In genomic region chr12:54205195-54205594, GRCm38 (mm10) we compare ENCODE assay signal across 9 mouse cellular contexts. TPM values are rescaled to one million over a fixed set of nuclear protein-coding genes. Genes with fewer than 3 reads are reported as not detected.
DNase-seq lines count a peak whose midpoint lies in the region; ATAC-seq lines count a peak whose summit lies in the region.
"Had no signal": no experiment of that assay in that cellular context is flagged by ENCODE, and none has a peak within 500 bp of the region (broad histone marks: within the 10 kb centered on the region; RNA-seq: fewer than 3 reads in every experiment).

No protein-coding gene starts in this region.

- H3K9ac ChIP-seq in intestine, embryonic 16.5 days (ENCODE audit: low read depth, low read length): no peak overlapping the region
- H3K9ac ChIP-seq: embryonic facial prominence, embryonic 13.5 days; limb, embryonic 15.5 days had no signal

- peaks cover 13% of the 10 kb centered on the region for H3K4me1 ChIP-seq in intestine, embryonic 16.5 days (ENCODE audit: control insufficient read depth, insufficient read depth, low read length)

- DNase-seq in 416B (ENCODE audit: low read depth): peak; percentile 91
- peak; percentile 39 for DNase-seq in CD4-positive helper T cell, adult 2 months (ENCODE audit: low read depth, low spot score)
- peak; percentile 76 for DNase-seq in embryo, embryonic 10.5 days (ENCODE audit: low spot score)
- DNase-seq in lung, postnatal 25 days (ENCODE audit: low spot score): peak; percentile 22
- DNase-seq in thymus, postnatal 0 days (ENCODE audit: low spot score): peak; percentile 62
- DNase-seq in layer of hippocampus, adult 8-10 months (ENCODE audit: low spot score in 2 of 2): no peak

- ATAC-seq in intestine, embryonic 16.5 days: peak; percentile 39

- H3K9me3 ChIP-seq in intestine, embryonic 16.5 days (ENCODE audit: control insufficient read depth, low read length): no peaks in the 10 kb centered on the region
- H3K9me3 ChIP-seq: embryonic facial prominence, embryonic 13.5 days; limb, embryonic 15.5 days had no signal

- no peaks in the 10 kb centered on the region for H3K27me3 ChIP-seq in intestine, embryonic 16.5 days (replicated peaks; ENCODE audit: control insufficient read depth, insufficient read depth, low read length)

- 13% methylated on average over 1 of the region's 1 CpGs for WGBS in intestine, embryonic 16.5 days

- no peak overlapping the region for H3K4me2 ChIP-seq in intestine, embryonic 16.5 days (ENCODE audit: low read depth, low read length)
- H3K4me2 ChIP-seq: embryonic facial prominence, embryonic 13.5 days; limb, embryonic 15.5 days had no signal

- H3K36me3 ChIP-seq in intestine, embryonic 16.5 days (ENCODE audit: control insufficient read depth, insufficient read depth, low read length): no peaks in the 10 kb centered on the region
- H3K36me3 ChIP-seq: embryonic facial prominence, embryonic 13.5 days; limb, embryonic 15.5 days had no signal

- peak overlapping the region; percentile 47; the same call in 1 of the 2 replicates for H3K27ac ChIP-seq in intestine, embryonic 16.5 days (ENCODE audit: low read length)
- H3K27ac ChIP-seq: embryonic facial prominence, embryonic 13.5 days; limb, embryonic 15.5 days had no signal

- H3K4me3 ChIP-seq in intestine, embryonic 16.5 days (ENCODE audit: low read length): no peak overlapping the region
- H3K4me3 ChIP-seq: embryonic facial prominence, embryonic 13.5 days; limb, embryonic 15.5 days had no signal

RNA-seq across cellular contexts. Expression of gene Egln3, which starts 1.5 kb away (rescaled TPM):
- 69.4 and 73.6 TPM in 2 replicates for polyA plus RNA-seq in intestine, embryonic 16.5 days (2015; fragmentation: Nextera tagmentation; extraction: Ambion mirVana)
- 17.8 and 18.4 TPM in 2 replicates for polyA plus RNA-seq in thymus, postnatal 0 days (2015; fragmentation: Nextera tagmentation; extraction: Ambion mirVana)
- 1 to 10 TPM; 4.4 to 7.1 (median 5.3) TPM for total RNA-seq in layer of hippocampus, adult 8-10 months (2022)

Comparison
In these comparisons a context has a peak if more than half of its experiments do, and no peak if none do; other contexts are left out.
1. DNase-seq: peak in 416B (single experiment), CD4-positive helper T cell, adult 2 months (single experiment), embryo, embryonic 10.5 days (single experiment), lung, postnatal 25 days (single experiment) and thymus, postnatal 0 days (single experiment); none in layer of hippocampus, adult 8-10 months (0 of 2).